16 mouse cellular contexts compared by ENCODE assay signal in genomic region chr3:133626442-133626841, GRCm38 (mm10).
DNase-seq lines count a peak whose midpoint lies in the region; ATAC-seq and TF ChIP-seq lines count a peak whose summit lies in the region.
"Had no signal": no experiment of that assay in that cellular context is flagged by ENCODE, and none has a peak within 500 bp of the region (broad histone marks: within the 10 kb centered on the region; RNA-seq: fewer than 3 reads in every experiment).

No protein-coding gene starts in this region.

- H3K79me3 ChIP-seq in C2C12 (ENCODE audit: low read depth), result no peaks in the 10 kb centered on the region

- no peaks in the 10 kb centered on the region for H3K79me2 ChIP-seq in C2C12 (ENCODE audit: control insufficient read depth, insufficient read depth)

- peak; percentile 18 for DNase-seq in adrenal gland, postnatal 14 days
- DNase-seq in adrenal gland, postnatal 10 days, result no peak
- DNase-seq in cerebellum, adult 8-10 months, result no peak
- DNase-seq in gastrocnemius, postnatal 10 days, result no peak
- DNase-seq in layer of hippocampus, adult 18-20 months (ENCODE audit: low spot score in 2 of 2), result no peak
- DNase-seq: forebrain, postnatal 0 days; heart, adult 2 months; heart, postnatal 14 days; layer of hippocampus, postnatal 36 days; lung, adult 2 months; thymus, adult 2 months had no signal

- ATAC-seq in activated CD4-positive, CD25-positive, alpha-beta regulatory T cell, adult 4 months, result peak; percentile 28
- peak; percentile 55 for ATAC-seq in megakaryocyte progenitor cell, adult 5-6 weeks (replicated peaks; ENCODE audit: poor library complexity)
- ATAC-seq: forebrain, postnatal 0 days had no signal

- H3K27me3 ChIP-seq in C2C12 (ENCODE audit: control insufficient read depth, insufficient read depth, insufficient read length), result no peaks in the 10 kb centered on the region
- H3K27me3 ChIP-seq: limb, embryonic 13.5 days had no signal

- no peak for TF ChIP-seq CTCF in C2C12 (IDR thresholded peaks at IDR 0.05; ENCODE audit: control insufficient read depth, insufficient read depth, insufficient read length)

- H3ac ChIP-seq in C2C12 (ENCODE audit: control insufficient read depth, insufficient read length, low read depth), result no peak overlapping the region

- H3K36me3 ChIP-seq in C2C12 (ENCODE audit: control insufficient read depth, insufficient read depth), result no peaks in the 10 kb centered on the region
- H3K36me3 ChIP-seq: limb, embryonic 13.5 days; midbrain, embryonic 10.5 days had no signal

- H3K4me3 ChIP-seq in C2C12 (ENCODE audit: insufficient read depth, poor library complexity, severe bottlenecking), result no peak overlapping the region
- H3K4me3 ChIP-seq: heart, adult 2 months; limb, embryonic 13.5 days; midbrain, embryonic 10.5 days had no signal

TF ChIP-seq in C2C12, 6 proteins besides CTCF, POLR2A, EP300 and RAD21:
- TF ChIP-seq MYOG (IDR thresholded peaks at IDR 0.05; ENCODE audit: control insufficient read depth, extremely low read depth, insufficient read length), result no peak
- TF ChIP-seq FOSL1 (IDR thresholded peaks at IDR 0.05; ENCODE audit: insufficient read depth, low read length, poor library complexity, severe bottlenecking), result peak; percentile 94
- peak; percentile 24 for TF ChIP-seq MAX (IDR thresholded peaks at IDR 0.05)
- TF ChIP-seq USF1 (IDR thresholded peaks at IDR 0.05; ENCODE audit: low read depth), result no peak
- peak; percentile 3 for TF ChIP-seq MYOD1 (IDR thresholded peaks at IDR 0.05; ENCODE audit: control insufficient read depth, insufficient read length, low read depth)
- TF ChIP-seq CEBPB (IDR thresholded peaks at IDR 0.05; ENCODE audit: low read depth), result peak; percentile 95
